Mouse (Mus musculus): ENCODE results near the gene Olfr1495. TPM values are rescaled to one million over a fixed set of nuclear protein-coding genes. Genes with fewer than 3 reads are reported as not detected.
"Not testable (repeated sequence)": the region's sequence is repeated elsewhere in the genome, so short reads cannot be mapped to it uniquely, and the experiment has no call there.

Olfr1495 gene
- not detected for total RNA-seq (2021)
- long read RNA-seq, experiment 1 = 0 reads
- long read RNA-seq, experiment 2 = 0 reads

DNA sequence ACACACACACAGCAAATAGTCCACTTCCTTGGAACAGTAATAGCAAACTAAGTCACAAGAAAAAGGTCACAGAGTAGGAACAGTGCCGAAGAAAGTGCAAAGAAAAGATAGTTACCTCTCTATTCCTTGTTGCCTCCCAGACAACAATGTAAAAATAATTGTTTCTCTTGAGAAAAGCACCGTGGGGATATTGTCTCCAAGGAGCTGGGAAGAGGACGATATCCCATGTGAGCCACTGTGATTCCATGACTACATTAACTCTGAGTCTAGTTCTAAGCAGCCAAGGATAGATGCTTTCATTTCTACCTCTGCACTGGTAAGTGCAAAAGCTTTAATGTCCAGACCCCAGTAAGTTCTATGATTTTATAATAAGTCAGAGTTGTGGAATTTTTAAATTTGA is at the start of gene Olfr1495:
Gene Olfr1495 (plus strand): TSS at position 301 of the 400 bp plus-strand sequence.
- no peak for DNase-seq (ENCODE audit: low spot score in 2 of 2)

DNA sequence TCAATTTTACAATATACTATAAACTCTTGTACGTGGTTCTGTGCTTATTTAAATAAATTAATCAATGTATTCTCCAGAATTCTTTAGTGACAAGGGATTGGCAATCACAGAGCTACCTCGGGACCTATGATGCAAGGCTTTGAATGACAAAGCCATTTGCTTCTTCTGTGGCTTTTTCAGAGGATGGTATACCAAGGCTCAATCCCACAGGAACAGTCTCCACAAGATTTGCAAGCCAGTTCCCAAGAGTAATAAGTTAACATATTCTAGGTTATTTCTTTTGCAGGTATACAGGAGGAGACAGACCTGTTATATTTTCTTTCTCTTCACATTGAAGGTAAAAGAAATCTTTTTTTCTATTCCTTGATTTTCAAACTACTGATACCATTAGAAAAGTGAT is 41.4 kb upstream of the Olfr1495 start, which contains the start of gene Olfr1493-ps1:
Gene Olfr1493-ps1 (plus strand): TSS at position 301 of the 400 bp plus-strand sequence.
- no peak for DNase-seq (ENCODE audit: low spot score in 2 of 2)

DNA sequence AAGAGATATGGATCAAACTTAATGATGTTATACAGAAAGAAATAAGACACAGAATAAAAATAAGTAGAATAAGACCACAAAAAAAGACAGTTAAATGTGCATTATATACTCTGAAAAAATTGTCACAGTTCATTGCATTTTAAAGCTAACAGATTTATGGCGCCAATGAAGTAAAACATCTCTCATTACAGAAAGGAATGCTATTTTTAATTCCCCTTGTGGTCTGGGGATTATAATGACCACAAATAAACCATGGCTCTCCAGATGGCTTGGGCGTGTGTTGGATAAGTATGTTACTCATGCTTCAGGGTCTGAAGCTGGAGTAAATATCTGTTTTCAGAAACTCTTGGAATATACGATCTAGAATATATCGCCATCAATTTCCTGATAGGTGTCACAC is 25.0 kb upstream of the Olfr1495 start, which contains the start of gene Olfr1494:
Gene Olfr1494 (plus strand): TSS at position 301 of the 400 bp plus-strand sequence.
- no peak for DNase-seq (ENCODE audit: low spot score in 2 of 2)

DNA sequence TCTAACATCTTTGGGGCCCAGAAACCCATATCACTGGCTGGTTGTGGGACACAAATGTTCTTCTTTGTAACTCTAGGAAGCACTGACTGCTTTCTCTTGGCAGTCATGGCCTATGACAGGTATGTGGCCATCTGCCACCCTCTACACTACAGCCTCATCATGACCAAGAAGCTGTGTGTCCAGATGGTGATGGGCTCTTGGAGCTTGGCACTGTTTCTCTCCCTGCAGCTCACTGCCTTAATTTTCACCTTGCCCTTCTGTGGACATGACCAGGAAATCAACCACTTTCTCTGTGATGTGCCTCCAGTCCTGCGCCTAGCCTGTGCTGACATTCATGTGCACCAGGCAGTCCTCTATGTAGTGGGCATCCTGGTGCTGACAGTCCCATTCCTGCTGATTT is 15.0 kb upstream of the Olfr1495 start:
- no peak for DNase-seq (ENCODE audit: low spot score in 2 of 2)

DNA sequence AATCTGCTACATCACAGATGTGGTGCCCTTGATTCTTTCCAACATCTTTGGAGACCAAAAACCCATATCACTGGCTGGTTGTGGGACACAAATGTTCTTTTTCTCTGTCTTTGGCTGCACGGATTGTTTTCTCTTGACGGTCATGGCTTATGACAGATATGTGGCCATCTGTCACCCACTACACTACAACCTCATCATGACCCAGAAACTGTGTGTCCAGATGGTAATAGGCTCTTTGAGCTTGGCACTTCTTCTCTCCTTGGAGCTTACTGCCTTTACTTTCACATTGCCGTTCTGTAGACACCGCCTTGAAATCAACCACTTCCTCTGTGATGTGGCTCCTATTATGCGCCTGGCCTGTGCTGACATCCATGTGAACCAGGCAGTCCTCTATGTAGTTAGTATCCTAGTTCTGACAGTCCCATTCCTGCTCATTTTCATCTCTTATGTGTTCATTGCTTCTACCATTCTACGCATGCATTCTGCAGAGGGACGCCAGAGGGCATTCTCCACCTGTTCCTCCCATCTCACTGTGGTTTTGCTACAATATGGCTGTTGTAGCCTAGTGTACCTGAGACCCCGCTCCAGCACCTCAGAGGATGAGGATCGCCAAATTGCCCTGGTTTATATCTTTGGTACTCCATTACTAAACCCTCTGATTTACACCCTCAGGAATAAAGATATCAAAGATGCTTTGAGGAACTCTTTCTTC is 4.3 kb downstream of the Olfr1495 start:
- no peak for DNase-seq (ENCODE audit: low spot score in 2 of 2)

DNA sequence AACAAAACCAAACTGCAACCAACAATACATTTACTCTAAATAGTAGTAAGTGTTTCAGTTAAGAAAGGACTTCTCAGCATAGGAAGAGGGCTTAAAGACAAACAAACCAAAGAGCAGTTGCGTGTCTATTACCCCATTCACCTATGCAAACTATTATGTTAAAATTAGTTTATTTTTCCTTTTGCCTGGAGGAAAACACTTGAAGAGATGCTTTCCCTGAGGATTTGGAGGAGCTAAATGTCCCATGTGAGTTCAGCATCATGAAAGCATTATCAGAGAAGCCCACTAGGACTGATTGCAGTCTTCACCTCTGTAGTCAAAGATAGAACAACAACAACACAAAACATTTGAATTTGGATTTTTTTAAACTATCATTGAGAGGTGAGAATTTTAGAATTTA is 13.2 kb downstream of the Olfr1495 start, which contains the start of gene Olfr1496:
Gene Olfr1496 (plus strand): TSS at position 301 of the 400 bp plus-strand sequence.
- DNase-seq (ENCODE audit: low spot score in 2 of 2) = no peak

DNA sequence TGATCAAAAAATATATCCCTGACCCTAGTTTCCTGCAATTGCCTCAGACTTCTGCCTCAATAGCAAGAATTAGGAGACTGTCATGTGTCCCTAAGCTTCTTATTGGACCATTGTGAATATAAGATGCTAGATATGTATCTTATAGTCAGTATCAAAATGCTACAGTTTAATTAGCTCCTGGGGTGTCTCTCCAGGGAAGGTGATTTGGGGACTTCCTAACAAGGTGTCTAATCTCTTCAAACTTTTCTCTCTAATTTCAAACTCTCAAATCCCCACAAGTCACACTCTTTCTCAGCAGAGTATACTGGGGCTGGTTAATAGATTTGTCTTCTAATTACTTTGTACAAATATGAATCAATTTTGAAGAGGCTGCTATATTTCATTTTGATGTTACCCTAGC is 33.7 kb downstream of the Olfr1495 start, which contains the start of gene Olfr1497:
Gene Olfr1497 (minus strand): TSS at position 101 of the 400 bp plus-strand sequence.
- no peak for DNase-seq (ENCODE audit: low spot score in 2 of 2)

DNA sequence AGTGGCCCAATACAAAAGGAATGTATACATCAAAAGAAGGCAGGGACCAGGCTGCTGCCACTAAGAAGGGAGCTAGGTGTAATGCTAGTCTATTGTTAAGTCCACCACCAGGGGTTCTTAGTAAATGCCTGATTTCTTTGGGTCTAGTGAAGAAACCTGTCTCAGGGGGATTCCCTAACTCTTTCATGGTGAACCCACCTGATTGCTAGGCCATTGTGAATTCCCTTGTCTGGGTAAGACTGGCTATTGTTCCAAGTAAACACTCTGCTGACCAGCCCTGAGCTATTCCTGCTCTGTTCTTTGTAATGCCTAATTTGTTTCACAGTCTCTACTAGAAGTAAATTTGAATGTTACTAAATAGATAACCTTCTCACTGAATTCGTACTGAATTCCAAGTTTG is 41.1 kb downstream of the Olfr1495 start:
- DNase-seq (ENCODE audit: low spot score in 2 of 2) = not testable (repeated sequence)

DNA sequence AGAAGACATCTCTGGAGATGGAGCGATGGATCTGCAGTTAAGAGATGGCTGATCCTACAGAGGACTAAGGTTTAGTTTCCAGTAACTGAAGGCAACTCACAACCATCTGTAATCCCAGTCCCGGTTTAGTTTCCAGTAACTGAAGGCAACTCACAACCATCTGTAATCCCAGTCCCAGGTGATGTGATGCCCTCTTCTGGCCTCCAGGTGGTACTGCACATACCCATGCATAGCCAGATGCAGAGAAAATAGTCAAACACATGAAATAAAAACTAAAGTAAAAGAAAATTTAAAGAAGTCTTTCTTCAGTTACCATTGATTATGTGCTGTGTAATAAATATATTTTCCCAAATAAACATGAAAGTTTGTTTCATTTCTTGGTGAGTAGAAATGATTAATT is 48.4 kb downstream of the Olfr1495 start:
- no peak for DNase-seq (ENCODE audit: low spot score in 2 of 2)

DNA sequence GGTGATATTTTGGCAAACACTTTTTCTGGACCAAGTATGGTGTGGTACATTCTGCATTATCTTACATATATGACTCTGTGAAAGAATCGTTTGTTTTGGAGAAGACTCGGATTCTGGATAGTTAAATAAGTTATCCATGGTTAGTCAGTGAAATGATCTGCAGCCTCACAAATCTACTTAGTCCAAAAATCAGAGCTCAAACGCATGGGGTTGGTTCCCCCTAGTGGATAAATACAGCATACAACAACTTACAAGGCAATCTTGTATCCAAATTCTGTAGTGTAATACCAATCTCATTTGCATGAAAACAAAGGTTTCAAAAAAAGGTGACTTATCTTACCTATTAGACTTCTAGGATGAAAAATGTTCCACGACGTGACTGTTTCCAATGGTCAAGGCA is 54.4 kb downstream of the Olfr1495 start:
- DNase-seq (ENCODE audit: low spot score in 2 of 2) = peak in 1 of 2 experiments; percentile 3

DNA sequence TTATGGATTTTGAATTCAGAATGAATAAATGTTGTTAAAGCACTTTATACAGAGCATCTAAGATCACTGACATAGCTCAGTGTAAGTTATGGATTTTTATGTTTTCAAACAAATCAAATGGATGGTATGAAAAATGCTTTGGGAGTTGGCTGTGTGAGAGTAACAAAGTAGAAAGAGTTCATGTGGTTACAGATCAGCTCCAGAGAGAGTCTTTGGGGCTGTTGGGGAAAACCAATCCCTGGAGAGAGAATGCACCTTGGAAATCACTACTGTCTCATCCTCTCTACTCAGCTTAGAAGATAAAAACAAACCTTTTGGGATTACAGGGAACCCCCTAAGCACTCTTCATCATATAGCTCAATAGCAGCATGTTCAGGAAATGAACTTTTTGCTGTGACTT is 54.9 kb downstream of the Olfr1495 start, which contains the start of gene Olfr1499:
Gene Olfr1499 (minus strand): TSS at position 101 of the 400 bp plus-strand sequence.
- DNase-seq (ENCODE audit: low spot score in 2 of 2) = no peak

Other genes starting within 250 kb of the Olfr1495 start
- not detected for gene Olfr1480, start 236.7 kb upstream of the Olfr1495 start, total RNA-seq (2021)
- gene Olfr1484, start 181.1 kb upstream of the Olfr1495 start, total RNA-seq (2021) = not detected
- gene Olfr1487, start 147.2 kb upstream of the Olfr1495 start, total RNA-seq (2021) = not detected
- gene Olfr1489, start 133.0 kb upstream of the Olfr1495 start, total RNA-seq (2021) = not detected
- not detected for gene Olfr1490, start 113.5 kb upstream of the Olfr1495 start, total RNA-seq (2021)
- not detected for gene Olfr1491, start 67.3 kb upstream of the Olfr1495 start, total RNA-seq (2021)
- gene Olfr1493-ps1, start 41.3 kb upstream of the Olfr1495 start, total RNA-seq (2021) = not detected
- gene Olfr1494, start 24.9 kb upstream of the Olfr1495 start, total RNA-seq (2021) = not detected
- not detected for gene Olfr1496, start 13.3 kb downstream of the Olfr1495 start, total RNA-seq (2021)
- not detected for gene Olfr1497, start 33.6 kb downstream of the Olfr1495 start, total RNA-seq (2021)
- not detected for gene Olfr1499, start 54.8 kb downstream of the Olfr1495 start, total RNA-seq (2021)
- not detected for gene Olfr1500, start 65.9 kb downstream of the Olfr1495 start, total RNA-seq (2021)
- not detected for gene Olfr1501, start 86.1 kb downstream of the Olfr1495 start, total RNA-seq (2021)
- gene Olfr1502, start 97.2 kb downstream of the Olfr1495 start, total RNA-seq (2021) = not detected
- not detected for gene Olfr1504, start 133.3 kb downstream of the Olfr1495 start, total RNA-seq (2021)
- gene Olfr1505, start 148.9 kb downstream of the Olfr1495 start, total RNA-seq (2021) = not detected

Measured in left cerebral cortex, adult 18-20 months (tissue).